Mouse (Mus musculus): ENCODE data around the gene Egln1.

- TF ChIP-seq CTCF (IDR thresholded peaks at IDR 0.05) = no peak
- no peak for TF ChIP-seq POLR2A (IDR thresholded peaks at IDR 0.05; ENCODE audit: insufficient read depth, low read depth, low read length)
Observed at GRCm38 (mm10) chr8:124960226-124960880, 11.2 kb upstream of the Egln1 start.
